Mouse (Mus musculus): ENCODE data around the gene Kremen1.

DNA sequence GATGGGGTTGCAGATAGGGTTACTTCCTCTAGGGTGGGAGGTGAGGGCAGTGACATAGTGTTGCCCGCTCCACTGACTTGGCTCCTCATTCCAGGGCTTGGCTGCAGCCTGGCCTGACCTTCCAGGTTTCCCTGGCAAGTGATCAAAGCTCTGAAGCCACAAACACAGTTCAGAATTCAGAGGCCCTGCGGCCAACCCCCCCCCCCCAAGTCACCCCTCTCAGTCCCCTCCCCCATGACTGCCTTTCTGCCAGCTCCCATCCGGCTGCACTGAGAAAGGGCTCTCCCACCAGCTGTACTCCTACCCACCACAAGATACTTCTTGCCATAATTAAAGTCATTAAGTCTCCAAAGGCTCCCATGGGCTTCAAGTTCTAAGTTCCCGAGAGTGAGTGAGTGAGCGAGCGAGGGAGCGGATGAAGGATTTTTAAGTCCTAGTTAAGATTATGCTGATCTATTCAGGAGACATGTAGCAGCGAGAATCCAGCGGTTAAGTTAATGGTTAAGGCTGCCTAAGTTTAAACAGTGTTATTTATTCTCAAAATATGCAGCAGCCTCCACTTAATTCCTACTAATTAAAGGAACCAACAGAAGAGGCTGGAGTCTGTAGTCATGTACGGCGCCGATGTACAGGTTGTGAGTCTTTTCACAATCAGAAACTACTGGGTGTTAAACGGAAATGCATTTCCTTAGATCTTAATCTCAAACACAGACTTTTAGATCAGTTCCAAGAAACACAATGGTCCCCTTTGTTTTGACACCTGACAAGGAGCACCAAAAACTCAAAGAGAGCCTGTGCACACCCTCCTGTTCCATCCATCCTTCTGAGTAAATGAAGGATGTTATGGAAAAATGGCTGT is 36.0 kb upstream of the Kremen1 start:
- TF ChIP-seq POLR2A (IDR thresholded peaks at IDR 0.05; ENCODE audit: extremely low read depth, insufficient read depth, low read length) (no peak), CTCF (IDR thresholded peaks at IDR 0.05; ENCODE audit: low read depth, low read length) (no peak)

All from liver, adult 2 months (tissue).